Mouse (Mus musculus) spleen, postnatal 4 days (tissue): ENCODE results near the gene Gm20809.
"Not testable (repeated sequence)": the region's sequence is repeated elsewhere in the genome, so short reads cannot be mapped to it uniquely, and the experiment has no call there.

Source experiments
- DNase-seq, 2 experiments: peaks; one replicate each; pipeline ENCODE4 v3.0.0; 2022; ENCODE audit warnings: low spot score in 2 of 2

The Gm20809 gene

GRCm38 (mm10) chrY:24454757-24455156 is at the start of gene Gm20809:
Gene Gm20809, plus strand, starts transcription at chrY:24455057.
- not testable (repeated sequence) for DNase-seq
